Mouse (Mus musculus): Measurements from ENCODE around the gene Slc22a16. TPM values are rescaled to one million over a fixed set of nuclear protein-coding genes. Genes with fewer than 3 reads are reported as not detected.
"Not testable (repeated sequence)": the region's sequence is repeated elsewhere in the genome, so short reads cannot be mapped to it uniquely, and the experiment has no call there.

The Slc22a16 gene
- polyA plus RNA-seq, 1 experiment from 2014 or later: not detected

GRCm38 (mm10) chr10:40530661-40531060 is 39.5 kb upstream of the Slc22a16 start:
- 54% methylated on average over 3 of the region's 3 CpGs for WGBS
- H3K4me1 ChIP-seq: 0 out of 2 replicates have a peak, but pooled peaks cover 2% of the 10 kb centered on the region
- H3K4me3 ChIP-seq (replicated peaks): no peak overlapping the region
- ATAC-seq (ENCODE audit: low FRiP score): no peak
- no peak overlapping the region for H3K9ac ChIP-seq (replicated peaks)
- no peaks in the 10 kb centered on the region for H3K9me3 ChIP-seq (replicated peaks)
- no peaks in the 10 kb centered on the region for H3K36me3 ChIP-seq
- H3K27me3 ChIP-seq (replicated peaks): no peaks in the 10 kb centered on the region
- no peak overlapping the region for H3K27ac ChIP-seq (replicated peaks)
- no peak overlapping the region for H3K4me2 ChIP-seq

- not testable (repeated sequence) for H3K36me3 ChIP-seq
These were observed 37.5 kb upstream of the Slc22a16 start for GRCm38 (mm10) chr10:40532586-40532985.

GRCm38 (mm10) chr10:40541351-40541750 is 28.8 kb upstream of the Slc22a16 start:
- no peak overlapping the region for H3K9ac ChIP-seq (replicated peaks)
- H3K36me3 ChIP-seq: no peaks in the 10 kb centered on the region
- H3K4me3 ChIP-seq (replicated peaks): no peak overlapping the region
- no peaks in the 10 kb centered on the region for H3K4me1 ChIP-seq
- H3K27me3 ChIP-seq (replicated peaks): no peaks in the 10 kb centered on the region
- 77% methylated on average over 6 of the region's 6 CpGs for WGBS
- H3K9me3 ChIP-seq (replicated peaks): no peaks in the 10 kb centered on the region
- no peak for ATAC-seq (ENCODE audit: low FRiP score)
- H3K27ac ChIP-seq (replicated peaks): no peak overlapping the region
- no peak overlapping the region for H3K4me2 ChIP-seq

More at GRCm38 (mm10) chr10:40532586-40532985, 37.5 kb upstream of the Slc22a16 start:
- ATAC-seq (ENCODE audit: low FRiP score); H3K4me1 ChIP-seq; H3K27ac ChIP-seq (replicated peaks); H3K4me3 ChIP-seq (replicated peaks); H3K27me3 ChIP-seq (replicated peaks); H3K9me3 ChIP-seq (replicated peaks); H3K4me2 ChIP-seq; H3K9ac ChIP-seq (replicated peaks): not testable (repeated sequence)
- 91% methylated on average over 4 of the region's 4 CpGs for WGBS

- Histone ChIP-seq H3K36me3 (no peaks in the 10 kb centered on the region), H3K27ac (replicated peaks) (no peak overlapping the region), H3K4me1 (no peaks in the 10 kb centered on the region), H3K4me2 (no peak overlapping the region), H3K27me3 (replicated peaks) (no peaks in the 10 kb centered on the region), H3K9me3 (replicated peaks) (no peaks in the 10 kb centered on the region), H3K9ac (replicated peaks) (no peak overlapping the region), H3K4me3 (replicated peaks) (no peak overlapping the region)
- no peak for ATAC-seq (ENCODE audit: low FRiP score)
- WGBS: 64% methylated on average over 2 of the region's 2 CpGs
These were observed 20.8 kb upstream of the Slc22a16 start for GRCm38 (mm10) chr10:40549317-40549716.

- no peak for ATAC-seq (ENCODE audit: low FRiP score)
- Histone ChIP-seq H3K4me1 (no peaks in the 10 kb centered on the region), H3K4me3 (replicated peaks) (no peak overlapping the region), H3K9me3 (replicated peaks) (no peaks in the 10 kb centered on the region), H3K36me3 (no peaks in the 10 kb centered on the region), H3K9ac (replicated peaks) (no peak overlapping the region), H3K27me3 (replicated peaks) (no peaks in the 10 kb centered on the region), H3K27ac (replicated peaks) (no peak overlapping the region), H3K4me2 (no peak overlapping the region)
- WGBS: 75% methylated on average over 2 of the region's 2 CpGs
These were observed 18.3 kb upstream of the Slc22a16 start for GRCm38 (mm10) chr10:40551801-40552200.

GRCm38 (mm10) chr10:40565695-40566094 is 4.4 kb upstream of the Slc22a16 start:
- H3K9me3 ChIP-seq (replicated peaks); H3K4me2 ChIP-seq; ATAC-seq (ENCODE audit: low FRiP score); H3K4me1 ChIP-seq; H3K27ac ChIP-seq (replicated peaks); H3K27me3 ChIP-seq (replicated peaks); H3K9ac ChIP-seq (replicated peaks); H3K4me3 ChIP-seq (replicated peaks); H3K36me3 ChIP-seq: not testable (repeated sequence)
- 97% methylated on average over 6 of the region's 6 CpGs for WGBS

- no peaks in the 10 kb centered on the region for H3K9me3 ChIP-seq (replicated peaks)
- H3K9ac ChIP-seq (replicated peaks): no peak overlapping the region
- no peak overlapping the region for H3K4me3 ChIP-seq (replicated peaks)
- H3K27ac ChIP-seq (replicated peaks): no peak overlapping the region
- no peaks in the 10 kb centered on the region for H3K36me3 ChIP-seq
- no peaks in the 10 kb centered on the region for H3K4me1 ChIP-seq
- ATAC-seq (ENCODE audit: low FRiP score): no peak
- 94% methylated on average over 7 of the region's 7 CpGs for WGBS
- no peak overlapping the region for H3K4me2 ChIP-seq
- H3K27me3 ChIP-seq (replicated peaks): no peaks in the 10 kb centered on the region
These were observed 5.9 kb downstream of the Slc22a16 start for GRCm38 (mm10) chr10:40575912-40576634.

GRCm38 (mm10) chr10:40583584-40584255 is 13.6 kb downstream of the Slc22a16 start:
- no peak overlapping the region for H3K27ac ChIP-seq (replicated peaks)
- H3K9me3 ChIP-seq (replicated peaks): no peaks in the 10 kb centered on the region
- no peak for ATAC-seq (ENCODE audit: low FRiP score)
- H3K4me2 ChIP-seq: no peak overlapping the region
- H3K27me3 ChIP-seq (replicated peaks): no peaks in the 10 kb centered on the region
- H3K36me3 ChIP-seq: no peaks in the 10 kb centered on the region
- H3K4me3 ChIP-seq (replicated peaks): no peak overlapping the region
- H3K9ac ChIP-seq (replicated peaks): no peak overlapping the region
- H3K4me1 ChIP-seq: no peaks in the 10 kb centered on the region
- WGBS: 85% methylated on average over 8 of the region's 8 CpGs

GRCm38 (mm10) chr10:40592186-40592585 is 22.1 kb downstream of the Slc22a16 start:
- H3K4me3 ChIP-seq (replicated peaks): no peak overlapping the region
- no peak overlapping the region for H3K27ac ChIP-seq (replicated peaks)
- WGBS: 63% methylated on average over 7 of the region's 7 CpGs
- ATAC-seq (ENCODE audit: low FRiP score): no peak
- no peaks in the 10 kb centered on the region for H3K36me3 ChIP-seq
- H3K9ac ChIP-seq (replicated peaks): no peak overlapping the region
- no peaks in the 10 kb centered on the region for H3K27me3 ChIP-seq (replicated peaks)
- H3K4me2 ChIP-seq: no peak overlapping the region
- no peaks in the 10 kb centered on the region for H3K9me3 ChIP-seq (replicated peaks)
- no peaks in the 10 kb centered on the region for H3K4me1 ChIP-seq

- H3K27me3 ChIP-seq (replicated peaks): no peaks in the 10 kb centered on the region
- H3K9ac ChIP-seq (replicated peaks): no peak overlapping the region
- H3K9me3 ChIP-seq (replicated peaks): no peaks in the 10 kb centered on the region
- ATAC-seq (ENCODE audit: low FRiP score): no peak
- no peak overlapping the region for H3K4me3 ChIP-seq (replicated peaks)
- 95% methylated on average over 3 of the region's 3 CpGs for WGBS
- no peaks in the 10 kb centered on the region for H3K4me1 ChIP-seq
- H3K36me3 ChIP-seq: no peaks in the 10 kb centered on the region
- H3K4me2 ChIP-seq: no peak overlapping the region
- no peak overlapping the region for H3K27ac ChIP-seq (replicated peaks)
These were observed 27.0 kb downstream of the Slc22a16 start for GRCm38 (mm10) chr10:40597177-40597576.

GRCm38 (mm10) chr10:40604706-40605394 is 34.7 kb downstream of the Slc22a16 start:
- ATAC-seq (ENCODE audit: low FRiP score): no peak
- 55% methylated on average over 6 of the region's 6 CpGs for WGBS
- no peak overlapping the region for H3K9ac ChIP-seq (replicated peaks)
- no peaks in the 10 kb centered on the region for H3K36me3 ChIP-seq
- H3K27ac ChIP-seq (replicated peaks): no peak overlapping the region
- no peak overlapping the region for H3K4me3 ChIP-seq (replicated peaks)
- H3K9me3 ChIP-seq (replicated peaks): no peaks in the 10 kb centered on the region
- no peaks in the 10 kb centered on the region for H3K4me1 ChIP-seq
- no peak overlapping the region for H3K4me2 ChIP-seq
- no peaks in the 10 kb centered on the region for H3K27me3 ChIP-seq (replicated peaks)

- Histone ChIP-seq H3K4me2 (no peak overlapping the region), H3K36me3 (no peaks in the 10 kb centered on the region), H3K9me3 (replicated peaks) (no peaks in the 10 kb centered on the region), H3K4me3 (replicated peaks) (no peak overlapping the region), H3K4me1 (no peaks in the 10 kb centered on the region), H3K9ac (replicated peaks) (no peak overlapping the region), H3K27ac (replicated peaks) (no peak overlapping the region), H3K27me3 (replicated peaks) (no peaks in the 10 kb centered on the region)
- no peak for ATAC-seq (ENCODE audit: low FRiP score)
These were observed 47.8 kb downstream of the Slc22a16 start for GRCm38 (mm10) chr10:40617973-40618372.
